Mouse (Mus musculus) forebrain, embryonic 14.5 days (tissue): ENCODE data around the gene Ssbp3. TPM values are rescaled to one million over a fixed set of nuclear protein-coding genes. Genes with fewer than 3 reads are reported as not detected.

Experiments used
- ATAC-seq: fragments of 200-750 bp; cut with Nextera tagmentation; 2 replicates; pipeline ENCODE4 v1.8.0; 2017; ENCODE audit warnings: mild to moderate bottlenecking, moderate library complexity
- DNase-seq: peaks from one replicate; pipeline ENCODE4 v3.0.0-alpha.2; 2015; ENCODE audit warnings: low spot score
- H3K27ac ChIP-seq: fragments of 300-500 bp; sonication (generic); 2 replicates; pipeline ENCODE4 v1.5.1; 2014; ENCODE audit warnings: low read depth, mild to moderate bottlenecking, control low read depth, low read length, moderate library complexity
- H3K27me3 ChIP-seq: fragments of 300-500 bp; sonication (generic); replicated peaks from 2 replicates; pipeline ENCODE4 v1.6.1; 2014; ENCODE audit warnings: low read length, control low read depth, mixed read lengths; ENCODE audit not compliant: control insufficient read depth, insufficient read depth
- H3K36me3 ChIP-seq: fragments of 300-500 bp; sonication (generic); 2 replicates; pipeline ENCODE4 v1.6.1; 2014; ENCODE audit warnings: low read length, control low read depth; ENCODE audit not compliant: control insufficient read depth, insufficient read depth
- H3K4me1 ChIP-seq: fragments of 300-500 bp; sonication (generic); 2 replicates; pipeline ENCODE4 v1.6.1; 2014; ENCODE audit warnings: antibody characterized with exemption, low read length, control low read depth; ENCODE audit not compliant: control insufficient read depth, insufficient read depth
- H3K4me2 ChIP-seq: fragments of 300-500 bp; sonication (generic); 2 replicates; pipeline ENCODE4 v1.6.1; 2014; ENCODE audit warnings: mild to moderate bottlenecking, control low read depth, low read length
- H3K4me3 ChIP-seq: fragments of 300-500 bp; sonication (generic); 2 replicates; pipeline ENCODE4 v1.5.1; 2014; ENCODE audit warnings: low read depth, low read length, control low read depth
- H3K9ac ChIP-seq: fragments of 300-500 bp; sonication (generic); 2 replicates; pipeline ENCODE4 v1.6.1; 2014; ENCODE audit warnings: mild to moderate bottlenecking, low read length, control low read depth, moderate library complexity
- H3K9me3 ChIP-seq: fragments of 300-500 bp; sonication (generic); replicated peaks from 2 replicates; pipeline ENCODE4 v1.6.1; 2016; ENCODE audit warnings: low read length, control low read depth, mixed read lengths; ENCODE audit not compliant: control insufficient read depth
- WGBS: fragments of 180-500 bp; shearing (Covaris S2); extraction: QIAGEN DNeasy Blood & Tissue Kit; methylation state at CpG from one replicate; pipeline ENCODE4 v1.1.7; 2014; 5-methylcytosine and 5-hydroxymethylcytosine counted together
- polyA plus RNA-seq: library from polyadenylated mRNA; unstranded; fragments of >200 nt; fragmentation: Nextera tagmentation; extraction: Ambion mirVana; gene quantifications from 2 replicates; pipeline ENCODE4 v1.2.1, GENCODE M21; 2014

Ssbp3 gene
- polyA plus RNA-seq, 1 experiment from 2014 or later, result 118 TPM

DNA sequence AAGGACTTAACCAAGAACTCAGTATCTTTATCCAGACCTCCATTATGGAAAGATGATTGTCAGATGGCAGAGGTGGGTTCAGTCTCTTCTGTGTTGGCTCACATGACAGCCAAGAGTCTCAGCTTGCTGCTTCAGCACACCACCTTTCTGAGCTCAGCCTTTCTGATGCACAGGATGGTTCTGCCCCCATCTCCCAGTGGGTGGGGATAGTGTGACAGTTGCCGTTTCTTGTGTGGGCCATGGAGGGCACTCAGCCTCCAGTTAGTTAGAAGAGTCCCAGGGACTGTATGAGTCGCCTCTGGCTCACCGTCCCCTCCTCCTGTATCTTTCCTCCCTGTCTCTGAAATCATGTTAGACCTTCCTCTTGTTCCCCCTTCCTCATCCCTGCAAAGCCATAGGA is 55.9 kb downstream of the Ssbp3 start:
- no peaks in the 10 kb centered on the region for H3K9me3 ChIP-seq
- peaks cover 32% of the 10 kb centered on the region for H3K4me1 ChIP-seq

DNA sequence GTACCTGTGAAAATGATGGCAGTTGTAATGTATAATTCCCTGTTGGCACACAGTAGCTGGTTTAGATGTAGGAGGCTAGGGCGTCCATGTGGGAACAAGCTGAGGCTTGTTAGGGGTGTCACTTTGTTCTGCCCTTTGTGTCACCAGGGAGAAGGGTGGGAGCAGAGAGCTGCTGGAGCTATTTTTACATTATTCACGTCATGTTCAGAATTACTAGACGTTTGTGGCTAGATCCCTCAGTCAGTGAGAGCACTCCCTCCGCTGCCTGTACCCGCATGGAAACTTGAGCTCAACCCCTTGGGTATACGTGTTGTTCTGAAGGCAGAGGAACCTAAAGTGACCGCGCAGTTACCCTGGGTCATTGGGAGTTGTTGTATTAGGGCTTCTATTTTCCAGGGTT is 58.4 kb downstream of the Ssbp3 start:
- H3K36me3 ChIP-seq, result 0 out of 2 replicates have a peak, but pooled peaks cover 5% of the 10 kb centered on the region
- DNase-seq, result no peak
- no peak overlapping the region for H3K27ac ChIP-seq
- H3K27me3 ChIP-seq, result no peaks in the 10 kb centered on the region
- no peak overlapping the region for H3K4me3 ChIP-seq
- H3K9me3 ChIP-seq, result no peaks in the 10 kb centered on the region
- no peak overlapping the region for H3K9ac ChIP-seq
- WGBS, result 75% methylated on average over 8 of the region's 8 CpGs
- H3K4me2 ChIP-seq, result no peak overlapping the region
- H3K4me1 ChIP-seq, result peaks cover 20% of the 10 kb centered on the region
- no peak for ATAC-seq

More for the DNA sequence above, 55.9 kb downstream of the Ssbp3 start:
- Histone ChIP-seq H3K9ac (no peak overlapping the region), H3K27me3 (no peaks in the 10 kb centered on the region), H3K27ac (no peak overlapping the region), H3K4me3 (no peak overlapping the region), H3K36me3 (peaks cover 8% of the 10 kb centered on the region; the same call in 1 of the 2 replicates), H3K4me2 (no peak overlapping the region)
- DNase-seq (no peak), ATAC-seq (no peak)
- 85% methylated on average over 3 of the region's 3 CpGs for WGBS

DNA sequence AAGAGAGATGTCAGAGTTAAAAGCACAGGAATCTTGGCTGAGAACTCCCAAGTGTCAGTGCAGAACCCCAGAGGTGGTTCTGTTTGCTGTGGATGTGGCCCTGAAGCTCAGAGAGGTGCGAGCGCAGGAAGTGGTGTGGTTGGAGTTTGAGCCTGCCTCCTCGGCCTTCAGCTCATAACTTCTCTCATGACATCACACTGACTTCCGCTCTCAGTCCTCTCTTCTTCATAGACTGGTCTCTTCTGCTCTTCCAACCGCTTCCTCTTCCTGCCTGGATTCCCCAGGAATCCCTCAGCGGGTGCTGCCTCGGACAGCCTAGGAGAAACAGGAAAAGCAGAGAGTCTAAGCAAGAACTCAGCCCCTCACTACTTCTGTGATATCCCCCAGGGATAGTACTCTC is 60.3 kb downstream of the Ssbp3 start:
- 90% methylated on average over 7 of the region's 7 CpGs for WGBS
- H3K27me3 ChIP-seq, result no peaks in the 10 kb centered on the region
- H3K4me2 ChIP-seq, result no peak overlapping the region
- H3K4me1 ChIP-seq, result peaks cover 20% of the 10 kb centered on the region
- H3K4me3 ChIP-seq, result no peak overlapping the region
- H3K9ac ChIP-seq, result no peak overlapping the region
- 0 out of 2 replicates have a peak, but pooled peaks cover 2% of the 10 kb centered on the region for H3K36me3 ChIP-seq
- H3K9me3 ChIP-seq, result no peaks in the 10 kb centered on the region
- H3K27ac ChIP-seq, result no peak overlapping the region
- ATAC-seq (no peak), DNase-seq (no peak)

DNA sequence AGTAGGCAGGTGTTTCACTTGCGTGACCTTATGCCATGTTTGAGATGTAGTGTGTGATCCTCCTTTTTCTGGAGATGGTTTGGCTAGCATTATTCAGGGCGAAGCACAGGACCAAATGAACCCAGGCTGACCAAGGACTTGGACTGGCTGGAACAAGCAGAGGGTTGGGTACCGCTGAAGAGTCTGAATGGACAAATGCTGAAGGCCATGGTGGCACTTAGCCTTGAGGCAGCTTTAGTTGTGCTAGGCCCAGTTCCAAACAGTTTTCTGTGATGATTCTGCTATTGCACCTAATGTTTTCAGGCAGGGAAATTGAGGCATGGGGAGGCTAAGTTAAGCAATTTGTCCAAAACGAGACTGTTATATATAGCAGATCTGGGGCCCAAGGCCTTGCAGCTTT is 61.6 kb downstream of the Ssbp3 start:
- no peak overlapping the region for H3K27ac ChIP-seq
- no peaks in the 10 kb centered on the region for H3K36me3 ChIP-seq
- peaks cover 33% of the 10 kb centered on the region for H3K4me1 ChIP-seq
- DNase-seq (no peak), ATAC-seq (no peak)
- H3K4me3 ChIP-seq, result no peak overlapping the region
- no peaks in the 10 kb centered on the region for H3K27me3 ChIP-seq
- H3K9ac ChIP-seq, result no peak overlapping the region
- WGBS, result 92% methylated on average over 4 of the region's 4 CpGs
- H3K9me3 ChIP-seq, result no peaks in the 10 kb centered on the region
- H3K4me2 ChIP-seq, result no peak overlapping the region

DNA sequence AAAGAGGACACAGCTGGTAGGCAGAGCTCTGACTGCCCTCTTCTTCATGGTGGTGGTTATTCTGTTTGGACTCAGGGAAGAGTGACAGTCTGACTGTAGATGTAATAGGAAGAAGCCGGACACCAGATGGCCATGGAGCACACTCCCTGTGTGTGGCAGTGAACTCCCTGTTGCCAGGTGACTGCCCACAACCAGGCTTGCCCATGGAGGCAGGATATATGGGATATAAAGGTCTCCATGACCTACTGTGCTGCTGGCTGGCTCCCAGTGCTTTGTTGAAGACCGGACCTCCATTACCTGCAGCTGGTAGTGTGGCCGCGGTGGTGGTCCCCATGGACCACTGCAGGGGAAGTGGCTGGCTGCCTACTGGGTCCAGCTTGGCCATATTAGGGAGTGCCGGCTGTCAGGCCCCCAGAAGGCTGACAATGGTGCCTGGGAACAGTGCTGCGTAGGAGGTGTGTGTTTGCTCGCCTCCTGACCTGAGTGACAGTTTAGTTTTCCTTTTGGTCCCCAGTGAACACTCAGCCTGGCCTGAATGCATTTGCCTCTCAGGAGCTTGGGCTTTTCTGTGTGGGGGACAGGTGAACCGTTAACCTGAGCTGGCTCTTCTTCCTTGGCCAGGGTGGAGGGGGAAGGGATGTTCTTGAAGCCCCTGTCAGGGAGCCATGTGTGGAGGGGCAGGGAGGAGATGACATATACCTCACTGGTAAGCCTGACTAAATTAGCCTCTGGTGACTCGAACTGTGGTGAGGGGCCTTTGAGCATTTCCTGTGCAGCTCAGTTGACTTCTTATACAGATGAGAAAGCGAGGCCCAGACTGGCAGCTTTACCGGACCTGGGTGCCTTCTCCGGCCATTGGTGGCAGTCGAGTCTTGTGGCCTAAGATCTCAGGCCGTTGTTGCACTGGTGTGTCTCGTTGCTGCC is 62.2 kb downstream of the Ssbp3 start:
- H3K27ac ChIP-seq, result no peak overlapping the region
- no peak for ATAC-seq

DNA sequence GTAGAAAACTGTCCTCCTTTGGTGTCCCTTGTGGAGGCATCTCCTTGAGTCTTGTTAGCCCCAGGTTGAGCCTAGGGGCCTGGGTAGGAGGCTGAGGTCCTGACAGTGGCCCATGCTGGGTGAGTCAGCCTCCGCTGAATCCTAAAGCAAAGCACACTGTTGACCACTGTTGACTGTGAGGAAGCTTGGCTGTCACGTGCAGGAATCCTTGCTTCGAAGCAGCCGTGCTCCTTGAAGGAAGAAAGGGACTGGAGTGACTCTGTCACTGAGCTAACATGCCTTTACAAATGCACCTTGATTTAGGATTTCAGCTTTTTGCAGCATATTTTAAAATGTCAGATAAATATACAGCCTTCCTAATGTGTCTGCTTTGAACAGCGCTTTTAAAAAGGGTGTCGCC is 64.8 kb downstream of the Ssbp3 start:
- no peak for DNase-seq
- H3K4me1 ChIP-seq, result peaks cover 51% of the 10 kb centered on the region
- no peaks in the 10 kb centered on the region for H3K27me3 ChIP-seq
- ATAC-seq, result no peak
- WGBS, result 72% methylated on average over 6 of the region's 6 CpGs
- H3K9me3 ChIP-seq, result no peaks in the 10 kb centered on the region
- no peak overlapping the region for H3K27ac ChIP-seq
- no peak overlapping the region for H3K4me3 ChIP-seq
- H3K9ac ChIP-seq, result peak overlapping the region; percentile 23; the same call in 1 of the 2 replicates
- H3K36me3 ChIP-seq, result no peaks in the 10 kb centered on the region
- H3K4me2 ChIP-seq, result no peak overlapping the region

More for the DNA sequence above, 62.2 kb downstream of the Ssbp3 start:
- H3K4me1 ChIP-seq, result peaks cover 39% of the 10 kb centered on the region
- H3K4me2 ChIP-seq, result no peak overlapping the region
- H3K4me3 ChIP-seq, result no peak overlapping the region
- H3K9me3 ChIP-seq, result no peaks in the 10 kb centered on the region
- no peak overlapping the region for H3K9ac ChIP-seq
- no peaks in the 10 kb centered on the region for H3K36me3 ChIP-seq
- DNase-seq, result no peak
- H3K27me3 ChIP-seq, result no peaks in the 10 kb centered on the region
- 85% methylated on average over 15 of the region's 15 CpGs for whole genome bisulfite sequencing

DNA sequence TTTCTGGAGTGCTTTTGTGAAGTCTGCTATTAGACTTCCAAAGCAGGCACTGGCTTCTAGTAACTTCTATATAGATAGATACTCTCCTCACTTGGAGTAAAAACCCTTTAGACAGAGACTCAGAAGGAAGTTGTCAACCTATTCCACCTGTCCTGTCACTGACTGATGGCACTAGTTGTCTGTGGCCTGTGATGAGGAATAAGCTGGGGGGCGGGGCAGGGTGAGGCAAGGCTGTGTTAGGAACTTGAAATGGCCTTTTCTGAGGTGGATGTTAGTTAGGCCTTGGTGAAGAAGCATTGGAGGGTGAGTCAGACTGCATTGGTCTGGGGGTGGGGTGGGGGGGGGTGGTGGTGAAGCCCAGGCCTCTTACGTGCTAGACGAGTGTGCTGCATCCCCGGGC is 65.4 kb downstream of the Ssbp3 start:
- H3K27ac ChIP-seq, result no peak overlapping the region

DNA sequence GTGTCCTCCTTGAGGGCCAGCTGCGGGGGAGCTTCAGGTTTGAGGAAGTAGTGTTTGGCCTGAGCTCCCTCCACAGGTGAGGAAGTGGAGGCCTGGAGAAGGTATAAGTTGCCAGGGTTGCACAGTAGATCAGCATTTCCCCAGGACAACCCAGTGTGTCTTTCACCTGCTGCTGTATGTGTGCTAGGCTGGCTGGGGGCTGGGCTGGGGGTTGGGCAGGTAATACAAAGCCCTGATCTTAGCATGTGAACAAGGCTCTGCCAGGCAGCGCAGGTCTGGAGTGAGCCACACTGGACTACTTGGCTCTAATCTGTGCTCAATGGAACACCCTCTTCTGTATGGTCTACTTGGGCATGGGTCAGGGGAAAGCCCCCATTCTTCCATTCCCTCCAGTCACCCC is 66.1 kb downstream of the Ssbp3 start:
- ATAC-seq (no peak), DNase-seq (no peak)
- Histone ChIP-seq H3K4me1 (peaks cover 53% of the 10 kb centered on the region), H3K27me3 (no peaks in the 10 kb centered on the region), H3K27ac (no peak overlapping the region; the same call in 1 of the 2 replicates), H3K9me3 (no peaks in the 10 kb centered on the region), H3K4me2 (no peak overlapping the region), H3K36me3 (peaks cover under 1% of the 10 kb centered on the region; the same call in 1 of the 2 replicates), H3K9ac (no peak overlapping the region; the same call in 1 of the 2 replicates), H3K4me3 (no peak overlapping the region)
- 53% methylated on average over 2 of the region's 2 CpGs for WGBS

More for the DNA sequence above, 65.4 kb downstream of the Ssbp3 start:
- no peaks in the 10 kb centered on the region for H3K27me3 ChIP-seq
- no peaks in the 10 kb centered on the region for H3K36me3 ChIP-seq
- no peak overlapping the region for H3K9ac ChIP-seq
- H3K4me3 ChIP-seq, result no peak overlapping the region
- no peak overlapping the region for H3K4me2 ChIP-seq
- ATAC-seq (no peak), DNase-seq (no peak)
- H3K9me3 ChIP-seq, result no peaks in the 10 kb centered on the region
- H3K4me1 ChIP-seq, result peaks cover 52% of the 10 kb centered on the region
- WGBS, result 38% methylated on average over 4 of the region's 4 CpGs

DNA sequence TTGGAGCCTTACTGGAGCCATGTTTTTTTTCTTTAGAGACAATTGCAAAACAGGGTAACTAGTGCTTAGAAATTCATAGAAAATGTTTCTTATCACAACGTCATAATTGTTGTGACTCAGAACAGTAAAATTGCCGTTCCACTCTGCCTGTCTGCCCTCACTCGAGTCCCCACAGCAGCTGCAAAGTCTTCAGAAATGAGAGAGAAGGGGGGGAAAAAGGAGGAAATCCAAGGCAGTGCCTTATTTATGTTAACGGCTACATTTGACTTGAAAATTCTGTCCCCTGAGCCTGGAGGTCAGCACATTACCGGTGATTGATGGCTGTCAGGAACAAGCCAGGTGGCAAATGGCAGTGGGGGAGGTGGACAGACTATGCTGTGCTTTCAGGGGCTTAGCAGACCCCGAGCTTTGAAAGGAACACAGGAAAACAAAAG is 66.7 kb downstream of the Ssbp3 start:
- Histone ChIP-seq H3K36me3 (peaks cover 3% of the 10 kb centered on the region; the same call in 1 of the 2 replicates), H3K9ac (peak overlapping the region; percentile 14; the same call in 1 of the 2 replicates), H3K4me1 (peaks cover 53% of the 10 kb centered on the region), H3K27me3 (no peaks in the 10 kb centered on the region), H3K4me2 (no peak overlapping the region), H3K27ac (peak overlapping the region; percentile 65), H3K4me3 (no peak overlapping the region), H3K9me3 (no peaks in the 10 kb centered on the region)
- DNase-seq (peak; percentile 25), ATAC-seq (no peak)
- 11% methylated on average over 6 of the region's 6 CpGs for whole genome bisulfite sequencing
